Mouse (Mus musculus) macrophage (primary cell): ENCODE results near the gene F2r. TPM values are rescaled to one million over a fixed set of nuclear protein-coding genes. Genes with fewer than 3 reads are reported as not detected.

Source experiments
- H3K27ac ChIP-seq: fragments of 350-480 bp; formaldehyde crosslinking; 2 replicates; pipeline ENCODE4 v1.9.0; 2021
- H3K36me3 ChIP-seq: fragments of 350-480 bp; formaldehyde crosslinking; 2 replicates; pipeline ENCODE4 v1.9.0; 2021; ENCODE audit errors: inconsistent target
- H3K4me3 ChIP-seq: fragments of 350-480 bp; formaldehyde crosslinking; 2 replicates; pipeline ENCODE4 v1.9.0; 2021; ENCODE audit errors: inconsistent target
- H3K79me2 ChIP-seq: fragments of 350-480 bp; formaldehyde crosslinking; 2 replicates; pipeline ENCODE4 v1.9.0; 2021; ENCODE audit errors: inconsistent target
- WGBS: methylation state at CpG from one replicate; pipeline ENCODE4 v1.1.7; 2026; ENCODE audit warnings: inconsistent platforms; ENCODE audit not compliant: missing documents; 5-methylcytosine and 5-hydroxymethylcytosine counted together
- polyA plus RNA-seq: library from polyadenylated mRNA; stranded (reverse); fragments of 250-400 nt; gene quantifications from 3 replicates; pipeline ENCODE4 v1.2.4, GENCODE M21; 2018; ENCODE audit warnings: inconsistent platforms

Gene F2r
- polyA plus RNA-seq, 1 experiment from 2014 or later: 0.65 TPM

- 39% methylated on average over 17 of the region's 17 CpGs for WGBS
- Histone ChIP-seq H3K4me3 (no peak overlapping the region), H3K27ac (no peak overlapping the region), H3K79me2 (no peaks in the 10 kb centered on the region), H3K36me3 (no peaks in the 10 kb centered on the region)
Observed at GRCm38 (mm10) chr13:95617082-95617670, 1.1 kb downstream of the F2r start.

GRCm38 (mm10) chr13:95616512-95616911, 1.8 kb downstream of the F2r start:
- 82% methylated on average over 11 of the region's 11 CpGs for WGBS
- Histone ChIP-seq H3K27ac (no peak overlapping the region), H3K79me2 (no peaks in the 10 kb centered on the region), H3K36me3 (no peaks in the 10 kb centered on the region), H3K4me3 (no peak overlapping the region)

GRCm38 (mm10) chr13:95614757-95615156, 3.5 kb downstream of the F2r start:
- WGBS: 47% methylated on average over 6 of the region's 6 CpGs
- no peak overlapping the region for H3K4me3 ChIP-seq
- H3K36me3 ChIP-seq: no peaks in the 10 kb centered on the region
- H3K27ac ChIP-seq: no peak overlapping the region
- H3K79me2 ChIP-seq: no peaks in the 10 kb centered on the region

- no peaks in the 10 kb centered on the region for H3K36me3 ChIP-seq
- 91% methylated on average over 10 of the region's 10 CpGs for WGBS
Observed at GRCm38 (mm10) chr13:95612243-95612642, 6.0 kb downstream of the F2r start.

GRCm38 (mm10) chr13:95611752-95612151, 6.5 kb downstream of the F2r start:
- 98% methylated on average over 4 of the region's 4 CpGs for WGBS
- no peak overlapping the region for H3K4me3 ChIP-seq
- no peak overlapping the region for H3K27ac ChIP-seq
- H3K36me3 ChIP-seq: no peaks in the 10 kb centered on the region
- H3K79me2 ChIP-seq: no peaks in the 10 kb centered on the region

More at GRCm38 (mm10) chr13:95612243-95612642, 6.0 kb downstream of the F2r start:
- H3K79me2 ChIP-seq: no peaks in the 10 kb centered on the region
- no peak overlapping the region for H3K27ac ChIP-seq
- H3K4me3 ChIP-seq: no peak overlapping the region

GRCm38 (mm10) chr13:95610786-95611562, 7.3 kb downstream of the F2r start:
- 92% methylated on average over 16 of the region's 16 CpGs for WGBS
- no peak overlapping the region for H3K4me3 ChIP-seq
- no peaks in the 10 kb centered on the region for H3K36me3 ChIP-seq
- no peaks in the 10 kb centered on the region for H3K79me2 ChIP-seq
- no peak overlapping the region for H3K27ac ChIP-seq

GRCm38 (mm10) chr13:95609088-95609420, 9.2 kb downstream of the F2r start:
- Histone ChIP-seq H3K27ac (no peak overlapping the region), H3K36me3 (no peaks in the 10 kb centered on the region), H3K79me2 (no peaks in the 10 kb centered on the region), H3K4me3 (no peak overlapping the region)
- 93% methylated on average over 2 of the region's 2 CpGs for WGBS

- no peaks in the 10 kb centered on the region for H3K79me2 ChIP-seq
- H3K4me3 ChIP-seq: no peak overlapping the region
- no peak overlapping the region for H3K27ac ChIP-seq
- H3K36me3 ChIP-seq: no peaks in the 10 kb centered on the region
- 98% methylated on average over 4 of the region's 6 CpGs for WGBS
Observed at GRCm38 (mm10) chr13:95608416-95609087, 9.7 kb downstream of the F2r start.

- H3K4me3 ChIP-seq: no peak overlapping the region
- no peaks in the 10 kb centered on the region for H3K36me3 ChIP-seq
- 91% methylated on average over 8 of the region's 8 CpGs for WGBS
- H3K79me2 ChIP-seq: no peaks in the 10 kb centered on the region
- H3K27ac ChIP-seq: no peak overlapping the region
Observed at GRCm38 (mm10) chr13:95607019-95607418, 11.3 kb downstream of the F2r start.

GRCm38 (mm10) chr13:95604288-95604687, 14.0 kb downstream of the F2r start:
- Histone ChIP-seq H3K79me2 (no peaks in the 10 kb centered on the region), H3K27ac (no peak overlapping the region), H3K4me3 (no peak overlapping the region), H3K36me3 (no peaks in the 10 kb centered on the region)
- WGBS: 96% methylated on average over 25 of the region's 25 CpGs

GRCm38 (mm10) chr13:95599833-95600359, 18.4 kb downstream of the F2r start:
- Histone ChIP-seq H3K27ac (no peak overlapping the region), H3K36me3 (no peaks in the 10 kb centered on the region), H3K79me2 (no peaks in the 10 kb centered on the region), H3K4me3 (no peak overlapping the region)
- WGBS: 44% methylated on average over 3 of the region's 3 CpGs

GRCm38 (mm10) chr13:95598232-95598920, 19.9 kb downstream of the F2r start:
- Histone ChIP-seq H3K27ac (no peak overlapping the region), H3K79me2 (no peaks in the 10 kb centered on the region), H3K4me3 (no peak overlapping the region), H3K36me3 (no peaks in the 10 kb centered on the region)
- 93% methylated on average over 18 of the region's 18 CpGs for WGBS

- Histone ChIP-seq H3K27ac (no peak overlapping the region), H3K36me3 (no peaks in the 10 kb centered on the region), H3K4me3 (no peak overlapping the region), H3K79me2 (no peaks in the 10 kb centered on the region)
- WGBS: 90% methylated on average over 10 of the region's 10 CpGs
Observed at GRCm38 (mm10) chr13:95597578-95597977, 20.7 kb downstream of the F2r start.

GRCm38 (mm10) chr13:95596689-95597088, 21.6 kb downstream of the F2r start:
- 89% methylated on average over 7 of the region's 7 CpGs for WGBS
- no peaks in the 10 kb centered on the region for H3K79me2 ChIP-seq
- H3K36me3 ChIP-seq: no peaks in the 10 kb centered on the region
- no peak overlapping the region for H3K27ac ChIP-seq
- no peak overlapping the region for H3K4me3 ChIP-seq
